Mouse (Mus musculus) adrenal gland, adult 18-20 months (tissue): Measurements from ENCODE around the gene Dnm3. TPM values are rescaled to one million over a fixed set of nuclear protein-coding genes. Genes with fewer than 3 reads are reported as not detected.
"Not testable (repeated sequence)": the region's sequence is repeated elsewhere in the genome, so short reads cannot be mapped to it uniquely, and the experiment has no call there.

Experiments
- DNase-seq, 2 experiments: peaks; one replicate each; pipeline ENCODE4 v3.0.0; 2021 to 2022; ENCODE audit warnings: low spot score in 2 of 2
- total RNA-seq, 2 experiments: library from RNA; stranded (reverse); gene quantifications; 1 replicate in 1 of 2; 2 replicates in 1 of 2; pipeline ENCODE4 v1.2.3; 2021

Dnm3 gene
- total RNA-seq, 2 experiments from 2014 or later: 8.6 to 15.4 TPM

DNA sequence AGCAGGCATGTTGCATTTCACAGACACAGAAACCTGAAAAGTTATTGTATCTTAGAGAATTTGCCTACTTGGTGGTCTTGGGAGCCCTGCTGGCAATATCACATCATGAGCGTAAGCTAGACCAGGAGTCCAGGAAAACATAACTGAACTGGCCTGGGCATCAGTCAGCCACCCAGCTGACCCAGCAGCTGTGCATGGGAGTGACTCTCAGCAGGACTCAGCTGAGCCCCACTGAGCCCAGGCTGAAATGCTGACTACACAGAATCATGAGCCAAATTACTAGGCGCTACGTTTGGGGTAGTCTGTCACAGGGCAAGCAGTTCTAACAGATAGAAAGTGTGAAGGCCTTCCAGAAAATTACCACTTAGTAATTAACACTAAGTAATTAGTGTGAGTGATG, 41.2 kb downstream of the Dnm3 start:
- DNase-seq: no peak

DNA sequence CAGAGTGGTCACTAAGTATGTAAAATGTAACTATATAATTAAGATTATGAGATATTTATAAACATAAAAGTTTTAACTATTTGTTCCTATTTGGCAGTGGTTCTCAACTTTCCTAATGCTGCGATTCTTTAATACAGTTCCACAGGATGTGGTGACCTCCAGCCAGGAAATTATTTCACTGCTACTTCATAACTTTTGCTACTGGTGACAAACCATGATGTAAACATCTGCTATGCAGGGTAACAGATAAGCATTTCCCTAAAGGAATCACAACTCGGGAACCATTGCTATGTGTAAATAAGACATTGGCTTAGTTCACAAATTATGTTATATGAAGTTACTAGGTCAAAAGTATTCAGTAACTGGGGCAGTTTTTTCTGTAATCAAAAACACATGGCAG, 48.9 kb downstream of the Dnm3 start:
- DNase-seq: no peak

DNA sequence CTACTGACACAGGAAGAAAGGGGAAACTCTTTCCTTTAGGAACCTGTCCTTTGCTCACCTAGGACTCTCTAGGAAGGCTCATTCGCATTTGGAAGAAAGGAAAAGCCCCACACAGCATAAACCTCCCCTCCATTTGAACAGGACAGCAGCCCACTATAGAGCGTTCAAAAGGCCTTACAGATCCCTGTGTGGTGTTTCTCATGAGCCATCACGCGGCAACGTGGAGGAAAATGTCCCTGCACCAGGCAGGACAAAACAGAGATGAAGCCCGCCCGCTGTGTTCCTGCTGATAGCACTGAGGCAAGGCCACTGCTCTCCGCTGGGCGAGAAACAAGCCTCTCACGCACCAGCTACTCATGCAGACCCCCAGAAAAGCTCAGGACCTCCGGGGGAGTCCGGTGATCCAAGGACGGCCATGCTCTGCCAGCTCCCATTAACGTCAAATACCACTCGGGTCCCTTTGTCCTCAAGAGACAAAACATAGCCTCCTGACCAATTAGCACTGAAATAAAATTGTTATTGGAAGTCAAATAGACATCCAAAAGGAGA, 51.8 kb downstream of the Dnm3 start:
- DNase-seq: no peak

GRCm38 (mm10) chr1:162422826-162423225, 55.0 kb downstream of the Dnm3 start:
- DNase-seq: no peak

DNA sequence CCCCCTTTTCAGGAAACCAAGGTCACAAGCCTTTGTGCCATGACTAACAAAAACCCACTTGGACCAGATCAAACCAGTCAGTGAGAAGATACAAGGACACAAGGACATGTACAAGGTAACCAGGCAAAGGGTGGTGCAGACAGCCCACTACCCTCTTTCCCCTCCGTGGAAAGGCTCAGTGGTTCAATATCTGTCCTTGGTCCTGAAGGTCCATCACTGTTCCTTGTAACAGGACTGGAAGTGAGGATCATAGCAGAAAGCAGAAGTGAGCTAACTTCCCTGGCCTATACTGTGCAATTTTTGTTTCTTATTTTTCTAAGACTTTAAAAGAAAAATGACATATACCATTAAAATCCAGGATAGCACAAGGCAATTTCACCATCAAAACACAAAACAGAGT, 64.0 kb downstream of the Dnm3 start:
- DNase-seq: no peak

GRCm38 (mm10) chr1:162412787-162413429, 64.9 kb downstream of the Dnm3 start:
- no peak for DNase-seq

DNA sequence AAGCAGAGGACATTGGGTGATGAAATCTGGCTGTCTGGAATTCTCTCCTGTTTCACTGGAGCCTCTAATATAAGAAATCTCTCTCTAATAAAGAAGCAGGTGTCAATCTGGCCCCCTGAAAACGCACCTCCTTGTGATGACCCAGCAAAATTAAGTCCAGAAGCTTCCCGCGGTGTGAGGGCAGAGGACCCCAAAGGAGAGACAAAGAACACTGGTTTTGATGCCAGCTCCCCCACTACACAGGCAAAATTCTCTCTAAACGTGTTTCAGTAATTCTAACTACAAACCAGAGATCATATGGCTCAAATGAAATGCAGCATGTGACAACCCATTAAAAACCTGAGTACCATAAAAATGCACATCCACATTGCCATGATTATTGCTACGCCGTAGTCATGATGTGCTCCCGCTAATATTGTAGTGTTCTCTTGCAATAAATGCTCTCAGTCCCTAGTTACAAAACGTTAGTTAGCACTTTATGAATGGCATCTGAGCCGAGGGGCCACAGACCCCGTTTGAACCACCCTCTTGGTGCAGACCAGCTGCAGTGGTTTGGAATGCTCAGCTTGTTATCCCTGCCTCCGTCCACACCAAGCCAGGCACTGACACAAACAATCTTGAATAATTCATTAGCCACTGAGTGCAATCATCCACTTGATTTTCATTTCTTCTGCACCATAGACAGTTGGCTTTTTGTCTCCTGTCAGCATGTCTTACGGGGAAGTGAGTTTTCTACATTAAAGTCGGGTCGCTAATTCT, 67.4 kb downstream of the Dnm3 start:
- DNase-seq: no peak

DNA sequence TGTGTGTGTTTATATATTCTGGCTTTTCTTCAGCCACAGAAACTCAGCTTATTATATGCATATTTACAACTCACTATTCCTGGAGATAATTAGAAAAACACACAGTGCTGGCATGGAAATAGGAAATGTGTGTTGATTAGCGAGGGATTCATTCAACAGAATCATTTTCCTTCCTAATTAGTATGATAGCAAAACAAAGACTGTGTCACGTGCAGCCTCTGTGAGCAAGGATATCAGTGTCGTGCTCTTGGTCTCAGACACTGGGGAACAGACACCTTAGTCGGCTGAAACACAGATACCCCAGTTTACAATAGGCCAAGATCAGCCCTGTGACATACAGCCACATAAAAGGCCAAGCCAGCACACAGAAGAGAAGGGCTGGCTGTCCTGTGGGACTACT, 83.3 kb downstream of the Dnm3 start:
- no peak for DNase-seq

GRCm38 (mm10) chr1:162388442-162389165, 89.2 kb downstream of the Dnm3 start:
- DNase-seq: no peak

- DNase-seq: not testable (repeated sequence)
Measured at GRCm38 (mm10) chr1:162373068-162373467, 104.8 kb downstream of the Dnm3 start.

GRCm38 (mm10) chr1:162369726-162370125, 108.1 kb downstream of the Dnm3 start:
- peak in 1 of 2 experiments; percentile 22 for DNase-seq

DNA sequence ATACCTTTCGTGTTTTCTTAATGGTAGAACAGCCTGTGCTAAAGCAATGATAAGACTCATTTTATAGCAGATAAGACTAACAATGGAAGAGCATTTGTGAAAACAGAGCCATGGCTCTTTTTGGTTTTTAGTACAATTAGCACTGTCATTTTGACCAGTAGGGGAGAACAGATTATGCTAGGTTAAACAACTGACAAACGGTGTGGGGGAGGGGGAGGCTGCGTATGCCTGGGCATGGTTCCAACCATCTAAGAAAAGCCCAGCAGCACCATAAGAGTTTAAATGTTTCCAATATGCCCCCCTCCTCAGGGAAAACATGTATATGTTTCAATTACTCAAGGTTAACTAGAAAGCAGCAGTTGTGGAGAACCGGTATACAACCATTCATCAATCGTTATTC, 115.9 kb downstream of the Dnm3 start:
- DNase-seq: no peak

DNA sequence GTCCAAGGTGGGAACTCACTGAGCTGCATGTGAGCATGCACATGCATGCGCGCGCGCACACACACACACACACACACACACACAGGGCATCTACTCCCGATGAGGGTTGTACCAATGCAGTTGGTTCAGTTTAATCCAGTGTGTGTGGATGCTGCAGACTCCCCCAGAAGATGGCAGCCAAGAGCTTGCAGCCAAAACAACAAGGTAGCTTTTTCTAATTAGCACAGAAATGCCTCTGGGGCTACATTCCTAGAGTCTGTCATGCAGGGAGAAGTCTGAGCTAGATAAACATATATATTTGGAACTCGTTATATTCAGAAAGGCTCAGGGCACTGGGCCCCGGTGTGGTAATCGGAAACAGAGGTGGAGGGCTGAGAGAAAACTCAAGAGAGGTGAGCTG, 118.6 kb downstream of the Dnm3 start:
- DNase-seq: peak; percentile 32 to 36

DNA sequence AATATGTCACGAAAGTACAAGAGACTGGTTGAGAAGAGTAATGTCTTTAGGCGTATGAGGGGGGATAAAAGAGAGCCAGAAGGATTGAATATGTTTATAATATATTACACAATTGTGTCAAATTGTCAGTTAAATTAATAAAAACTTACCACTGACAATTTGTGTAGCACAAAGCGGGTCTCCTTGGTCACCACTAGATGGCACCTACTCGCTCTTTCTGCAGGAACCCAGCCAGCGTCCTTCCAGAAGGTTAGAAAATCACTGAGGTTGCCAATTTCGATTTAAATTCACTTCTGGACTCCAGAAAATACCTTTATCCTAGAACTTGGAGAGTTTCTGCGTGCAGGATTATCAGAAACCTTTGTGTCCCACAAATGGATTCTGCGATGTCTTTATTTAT, 119.8 kb downstream of the Dnm3 start:
- peak in 1 of 2 experiments; percentile 19 for DNase-seq

DNA sequence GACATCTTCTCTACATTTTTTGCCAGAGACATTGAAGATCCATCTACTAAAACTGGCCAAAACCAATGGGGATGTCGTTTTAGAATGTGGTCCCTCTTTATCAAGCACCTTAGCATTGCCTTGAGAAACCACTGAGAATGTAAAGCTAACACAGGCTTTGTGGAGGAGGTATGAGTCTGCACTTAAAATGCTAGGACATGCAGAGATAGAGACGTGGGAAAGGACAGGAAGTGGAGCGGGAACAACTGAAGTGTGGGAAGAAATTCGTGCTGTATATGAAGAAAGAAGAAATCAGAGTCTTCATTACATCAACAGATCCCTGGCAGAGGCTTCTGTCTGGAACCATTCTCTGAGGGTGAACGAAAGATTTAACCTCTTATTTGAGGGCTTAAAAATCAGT, 121.4 kb downstream of the Dnm3 start:
- no peak for DNase-seq

GRCm38 (mm10) chr1:162354780-162355179, 123.1 kb downstream of the Dnm3 start:
- no peak for DNase-seq

- no peak for DNase-seq
Measured at GRCm38 (mm10) chr1:162353831-162354230, 124.0 kb downstream of the Dnm3 start.

DNA sequence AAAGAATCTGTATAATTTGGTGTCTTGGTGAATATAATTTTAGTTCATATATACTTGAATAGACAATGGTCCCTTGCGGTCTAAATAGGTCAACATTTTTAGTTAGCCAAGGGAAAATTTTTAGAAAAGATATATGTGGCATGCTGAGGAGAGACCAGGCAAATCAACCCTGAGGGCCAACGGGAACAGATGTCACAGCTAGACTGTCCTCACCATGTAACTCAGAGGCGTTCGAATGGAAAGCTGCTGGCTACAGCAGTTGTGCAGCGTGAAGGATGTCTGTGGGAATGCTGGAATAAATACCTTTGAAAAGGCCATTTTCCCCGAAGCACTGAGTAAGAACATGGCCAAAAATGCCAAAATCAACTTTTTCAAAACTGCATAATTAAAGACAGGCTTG, 128.5 kb downstream of the Dnm3 start:
- no peak for DNase-seq

- DNase-seq: no peak
Measured at GRCm38 (mm10) chr1:162346456-162347011, 131.3 kb downstream of the Dnm3 start.

- DNase-seq: no peak
Measured at GRCm38 (mm10) chr1:162337170-162337569, 140.7 kb downstream of the Dnm3 start.

GRCm38 (mm10) chr1:162336640-162337039, 141.2 kb downstream of the Dnm3 start:
- no peak for DNase-seq

DNA sequence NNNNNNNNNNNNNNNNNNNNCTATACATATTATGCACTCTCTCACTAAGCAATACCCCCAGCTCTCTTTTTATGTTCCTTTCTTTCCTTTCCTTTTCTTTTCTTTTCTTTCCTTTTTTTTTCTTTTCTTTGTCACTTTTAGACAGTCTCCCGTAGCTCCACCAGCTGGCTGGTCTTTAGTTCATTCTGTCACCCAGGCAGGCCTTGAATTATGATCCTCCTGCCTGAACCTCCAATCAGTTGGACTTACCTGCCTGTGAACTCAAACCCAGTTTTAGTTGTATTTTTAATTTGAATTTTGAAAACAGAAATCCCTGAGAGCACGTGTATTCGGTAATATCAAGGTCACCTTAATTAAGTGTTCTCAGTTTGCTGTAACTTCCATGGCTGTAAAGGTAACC, 141.6 kb downstream of the Dnm3 start:
- DNase-seq: no peak
